Mouse (Mus musculus) c-Kit-positive CD71-positive TER-119-positive erythroid progenitor cells, embryonic 14.5 days (primary cell): Measurements from ENCODE around the gene Nme4.

Source experiments
- DNase-seq: peaks from one replicate; pipeline ENCODE4 v3.0.0-alpha.2; 2013; ENCODE audit warnings: low spot score

The Nme4 gene

DNA sequence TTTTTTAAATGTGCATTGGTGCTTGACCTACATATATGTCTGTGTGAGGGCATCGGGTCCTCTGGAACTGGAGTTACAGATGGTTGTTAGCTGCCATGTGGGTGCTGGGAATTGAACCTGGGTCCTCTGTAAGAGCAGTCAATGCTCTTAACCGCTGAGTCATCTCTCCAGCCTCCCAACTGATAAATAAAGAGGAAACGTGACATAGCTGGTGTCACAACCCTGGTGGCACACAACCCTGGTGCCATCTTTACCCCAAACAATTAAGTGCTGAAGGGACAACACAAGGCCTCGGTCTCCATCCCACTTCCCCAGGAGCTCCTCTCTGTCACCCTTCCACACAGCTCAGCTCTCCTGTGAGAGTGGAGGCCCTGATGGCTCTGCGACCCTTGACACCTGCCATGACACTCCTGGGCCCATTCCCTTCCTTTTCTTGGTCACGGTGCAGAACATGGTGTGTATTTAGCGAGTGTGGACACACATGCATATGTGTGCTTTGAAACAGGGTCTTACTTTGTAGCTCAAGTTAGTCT, 28.8 kb downstream of the Nme4 start:
- DNase-seq: no peak

DNA sequence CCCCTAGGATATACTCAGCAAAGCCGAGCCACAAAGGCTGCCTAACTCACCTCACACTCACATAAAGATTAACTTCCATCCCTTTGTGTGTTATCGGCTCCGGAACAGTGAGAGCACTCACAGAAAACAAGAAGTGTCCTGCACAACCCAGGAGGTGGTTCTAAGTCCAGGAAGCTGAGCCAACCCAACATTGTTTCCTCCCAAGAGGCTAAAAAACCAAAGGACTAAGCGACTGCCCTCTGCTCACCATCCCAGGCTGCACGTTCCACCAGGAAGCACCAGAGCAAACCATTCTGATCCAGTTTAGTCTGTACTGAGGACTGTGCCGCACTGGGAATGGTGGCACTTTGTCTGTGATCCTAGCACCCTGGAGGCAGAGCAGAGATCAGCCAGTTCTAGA, 30.5 kb downstream of the Nme4 start:
- DNase-seq: no peak

DNA sequence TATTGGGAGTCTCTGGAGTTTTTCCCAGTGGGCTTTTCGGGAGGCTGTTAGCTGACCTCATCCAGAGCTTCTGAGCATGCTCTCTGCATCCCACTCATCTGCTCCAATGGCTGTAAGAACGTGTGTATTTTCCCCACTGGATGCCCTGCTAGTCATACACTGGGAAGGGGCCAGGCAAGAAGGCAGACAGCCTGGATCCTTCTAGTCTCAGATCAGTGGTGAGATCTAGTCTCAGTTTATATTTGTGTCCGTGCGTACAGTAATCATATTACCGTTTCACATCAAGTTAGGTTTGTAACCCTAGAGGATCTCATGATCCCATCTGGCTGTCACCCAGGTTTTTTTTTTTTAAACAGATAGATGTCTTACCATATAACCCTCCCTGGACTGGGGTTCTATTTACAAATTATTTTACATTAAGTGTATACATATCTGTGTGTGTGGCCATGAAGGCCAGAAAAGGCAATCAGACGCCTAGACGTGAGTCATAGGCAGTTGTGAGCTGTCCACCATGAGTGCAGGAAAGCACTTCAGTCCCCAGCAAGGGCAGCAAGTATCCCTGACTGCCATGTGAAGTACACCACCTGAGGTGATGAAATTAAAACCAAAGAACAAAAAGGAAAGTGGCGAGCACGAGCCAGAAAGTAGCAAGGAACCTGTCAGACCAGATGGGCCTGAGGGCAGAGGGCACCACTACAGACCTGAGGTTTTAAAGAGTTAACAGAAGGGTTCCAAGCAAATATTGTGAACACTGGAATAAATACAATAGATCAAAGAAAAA, 37.4 kb downstream of the Nme4 start:
- no peak for DNase-seq

DNA sequence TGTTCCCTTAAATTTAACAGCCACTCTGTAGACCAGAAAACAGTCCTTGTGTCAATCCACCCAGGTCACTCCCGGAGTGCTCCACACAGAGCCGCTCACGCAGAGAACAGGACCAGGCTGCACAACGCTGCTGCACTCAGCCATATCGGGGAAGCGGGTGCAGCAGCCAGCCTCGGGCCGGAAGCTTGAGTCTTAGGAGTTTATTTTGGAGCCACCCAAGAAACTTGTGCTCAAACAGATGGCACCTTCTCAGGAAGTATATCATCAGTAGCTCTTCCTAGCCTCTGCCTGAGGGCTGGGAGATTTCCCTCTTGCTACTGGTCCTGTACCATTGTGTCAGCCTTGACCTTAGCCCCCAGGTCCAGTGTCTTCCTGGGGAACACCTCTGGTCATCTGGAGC, 38.1 kb downstream of the Nme4 start:
- no peak for DNase-seq

DNA sequence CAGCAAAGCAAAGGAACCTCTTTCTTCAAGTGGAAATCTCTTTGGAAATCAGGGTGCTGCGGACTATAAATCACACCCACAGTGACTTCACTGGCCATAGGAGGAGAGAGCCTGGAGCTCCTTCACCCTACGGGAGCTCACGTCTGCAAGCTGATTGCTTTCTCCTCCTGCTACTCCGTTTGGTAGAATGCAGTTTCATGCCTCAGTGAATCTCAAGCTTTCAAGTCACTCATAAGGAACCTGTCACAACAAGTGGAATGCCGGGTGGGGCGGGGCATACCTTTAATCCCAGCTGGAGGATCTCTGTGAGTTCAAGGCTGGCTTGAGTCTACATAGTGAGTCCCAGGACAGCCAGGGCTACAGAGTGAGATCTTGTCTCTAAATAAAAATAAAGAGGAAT, 40.2 kb downstream of the Nme4 start:
- no peak for DNase-seq

DNA sequence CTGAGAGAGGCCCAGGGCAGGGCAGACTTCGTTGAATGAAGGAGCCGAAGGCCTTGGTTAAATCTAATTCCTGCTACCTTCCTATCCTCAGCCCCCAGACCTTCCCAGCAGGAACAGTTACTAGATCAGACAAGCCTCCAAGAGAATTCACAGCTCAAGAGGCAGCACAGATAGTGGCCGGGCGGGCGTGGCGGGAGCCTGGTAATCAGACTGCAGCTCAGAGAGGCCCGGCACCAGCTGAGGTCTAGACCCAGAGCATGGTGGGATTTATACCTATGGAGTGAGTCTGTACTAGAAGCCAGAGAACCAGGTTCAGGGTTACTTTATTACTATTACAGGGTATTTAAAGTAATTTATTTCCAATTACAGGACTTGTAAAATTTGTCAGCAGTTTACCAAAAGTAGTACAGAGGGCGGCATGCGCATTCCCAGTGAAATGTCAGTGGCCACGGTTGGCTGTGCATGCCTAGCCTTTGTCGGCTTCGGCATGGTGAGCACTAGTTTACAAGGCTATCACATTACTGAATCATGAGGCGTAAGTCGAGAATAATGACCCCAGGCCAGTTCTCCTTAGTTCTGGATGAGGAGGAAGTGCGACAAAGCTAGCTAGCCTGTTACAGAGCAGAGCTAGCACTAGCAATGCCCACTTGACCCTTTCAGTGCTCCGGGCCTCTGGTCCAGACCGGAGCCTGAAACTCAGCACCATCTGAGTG, 41.1 kb downstream of the Nme4 start:
- DNase-seq: no peak

DNA sequence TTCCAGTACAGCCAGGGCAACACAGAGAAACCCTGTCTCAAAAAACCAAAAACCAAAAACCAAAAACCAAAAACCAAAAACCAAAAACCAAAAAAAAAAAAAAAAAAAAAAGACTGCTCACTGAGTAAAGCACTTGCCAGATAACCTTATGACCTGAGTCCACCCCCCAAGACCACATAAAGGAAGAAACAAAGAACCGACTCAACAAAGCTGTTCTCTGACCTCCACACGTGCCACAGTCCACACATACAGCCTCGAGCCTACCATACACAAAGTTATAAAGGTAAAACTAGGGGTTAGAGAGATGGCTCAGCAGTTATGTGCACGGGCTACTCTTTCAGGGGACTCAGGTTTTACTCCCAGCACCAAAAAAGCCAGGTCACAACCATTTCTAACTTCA, 42.7 kb downstream of the Nme4 start:
- no peak for DNase-seq

DNA sequence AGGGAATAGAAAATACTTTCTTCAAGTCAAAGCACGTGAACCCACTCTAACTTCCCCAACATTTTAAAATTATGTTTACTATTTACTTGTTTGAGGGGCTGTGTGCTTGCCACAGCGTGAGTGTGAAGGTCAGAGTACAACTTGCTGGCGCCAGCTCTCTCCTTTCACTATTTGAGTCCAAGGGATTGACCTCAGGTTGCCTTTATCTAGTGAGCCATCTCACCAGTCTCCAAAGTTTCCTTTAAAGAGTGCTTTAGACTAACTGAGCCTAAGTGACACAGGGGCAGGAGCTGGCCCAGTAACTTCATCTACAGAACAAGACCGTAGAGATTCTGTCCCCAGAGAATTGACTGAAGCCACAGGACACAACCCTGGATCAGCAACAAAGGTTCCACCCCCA, 43.3 kb downstream of the Nme4 start:
- no peak for DNase-seq

DNA sequence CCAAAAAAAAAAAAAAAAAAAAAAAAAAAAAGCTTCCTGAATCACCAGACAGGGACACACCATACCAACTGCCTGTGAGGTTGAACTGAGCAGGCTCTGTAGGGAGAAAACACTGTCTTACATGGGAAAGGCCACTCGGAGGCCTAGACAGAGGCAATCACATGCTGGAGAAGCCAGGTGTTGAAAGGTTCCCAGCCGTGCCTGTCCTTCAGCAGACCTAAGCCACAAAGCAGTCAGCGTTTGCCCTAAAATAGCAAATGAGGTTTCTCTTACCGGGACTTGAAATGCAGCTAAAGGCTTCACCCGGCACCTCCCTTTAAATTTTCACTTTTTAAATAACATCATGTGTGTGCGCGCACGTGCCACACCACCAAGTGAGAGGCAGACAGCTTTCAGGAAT, 47.3 kb downstream of the Nme4 start:
- DNase-seq: no peak

DNA sequence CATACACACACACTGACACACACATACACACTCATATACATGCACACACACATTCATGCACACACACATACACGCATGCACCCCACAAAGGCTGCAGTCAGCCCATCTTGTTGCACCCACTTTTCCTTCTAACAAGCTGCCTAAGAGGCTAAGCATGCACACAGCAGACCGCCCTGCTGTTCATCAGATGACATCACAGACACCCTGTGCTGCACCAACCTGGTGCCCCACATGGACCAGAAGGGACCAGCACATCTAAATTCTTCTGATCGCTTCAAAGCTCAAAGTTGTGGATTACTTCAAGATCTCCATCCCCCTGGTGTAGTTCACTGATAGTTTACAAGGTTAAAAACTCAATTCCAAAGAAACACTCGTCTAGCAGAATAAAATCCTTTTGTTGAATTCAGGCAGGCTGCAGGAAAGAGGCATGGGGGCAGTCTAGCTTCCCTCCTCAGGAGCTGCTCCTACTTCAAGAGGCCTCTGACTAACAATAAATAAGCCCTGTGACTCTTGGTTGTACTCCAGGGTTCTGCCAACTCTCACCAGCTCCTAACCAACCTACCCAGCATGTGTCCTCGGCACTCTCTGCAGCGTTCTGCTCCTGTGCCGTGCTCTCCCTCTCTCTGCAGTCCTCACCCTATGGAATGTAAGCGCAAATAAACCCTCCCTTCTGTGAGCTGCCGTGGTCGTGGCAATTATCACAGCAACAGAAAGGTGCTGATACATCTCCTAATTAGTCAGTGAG, 49.0 kb downstream of the Nme4 start:
- no peak for DNase-seq

DNA sequence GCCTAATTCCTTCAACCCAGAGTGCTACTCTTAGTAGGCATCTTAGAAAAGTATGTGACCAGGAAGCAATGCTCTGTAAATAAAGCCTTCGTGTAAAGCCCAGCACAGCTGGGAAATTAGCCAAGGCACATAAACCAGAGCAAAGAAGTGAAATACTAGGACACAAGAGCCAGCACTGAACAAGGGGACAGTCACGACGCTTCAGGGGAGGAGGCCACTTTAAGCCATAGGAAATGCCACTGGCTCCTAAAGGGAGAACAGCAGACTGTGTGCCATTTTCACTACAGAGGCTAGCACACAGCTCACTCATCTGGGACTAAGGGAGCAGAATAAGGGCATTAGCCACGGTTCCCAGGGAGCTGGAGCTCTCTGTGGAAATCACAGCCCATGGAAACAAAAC, 50.1 kb downstream of the Nme4 start:
- no peak for DNase-seq

DNA sequence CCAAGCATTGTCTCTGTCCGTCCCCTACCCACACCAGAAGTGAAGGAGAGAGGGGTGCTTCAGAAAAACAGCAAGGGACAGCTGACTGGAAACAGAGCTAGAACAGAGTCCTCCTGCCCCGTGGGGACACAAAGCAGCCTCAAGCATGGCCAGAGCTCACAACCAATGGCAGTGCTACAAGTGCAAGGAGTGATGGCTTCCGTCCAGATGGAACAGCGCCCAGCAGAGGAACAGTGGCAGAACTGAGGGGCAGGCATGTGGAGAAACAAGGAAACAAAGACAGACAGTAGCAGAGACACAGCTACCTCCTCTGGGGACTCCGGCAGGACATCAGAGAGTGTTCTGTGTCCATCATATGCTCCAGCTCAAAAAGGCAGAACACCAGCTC, 52.2 kb downstream of the Nme4 start:
- DNase-seq: no peak

DNA sequence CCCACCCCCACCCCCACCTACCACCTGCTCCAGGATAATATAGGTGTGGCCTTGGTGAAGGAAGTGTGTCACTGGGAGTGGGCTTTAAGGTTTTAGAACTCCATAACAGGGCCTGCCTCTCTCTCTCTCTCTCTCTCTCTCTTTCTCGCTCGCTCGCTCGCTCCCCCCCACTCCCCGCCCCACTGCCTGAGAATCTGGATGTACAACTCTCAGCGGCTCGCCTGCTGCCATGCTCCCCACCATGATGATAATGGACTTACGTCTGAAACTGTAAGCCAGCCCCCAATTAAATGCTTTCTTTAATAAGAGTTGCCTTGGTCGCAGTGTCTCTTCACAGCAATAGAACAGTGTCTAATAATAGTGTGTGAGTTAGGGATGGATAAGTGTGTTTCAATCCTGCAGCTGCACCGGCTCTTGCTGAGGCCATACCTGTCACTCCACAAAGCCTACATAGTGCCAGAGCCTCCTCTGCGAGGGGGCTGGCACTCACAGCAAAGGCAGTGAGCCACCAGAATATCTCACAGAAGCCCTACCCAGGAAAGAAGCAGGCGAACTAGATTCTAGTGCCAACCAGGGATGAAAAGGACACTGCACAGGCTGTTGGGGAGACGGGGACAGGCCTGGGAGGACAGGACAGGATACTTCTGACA, 52.7 kb downstream of the Nme4 start:
- no peak for DNase-seq
